Mouse (Mus musculus) megakaryocyte, embryonic 14.5 days (primary cell): ENCODE measurements around the gene Szt2.

ENCODE experiments used
- FLI1 ChIP-seq: IDR thresholded peaks from 2 replicates; pipeline ENCODE4 v1.6.1; 2012; ENCODE audit warnings: low read length, inconsistent platforms, mixed read lengths
- GATA1 ChIP-seq: IDR thresholded peaks from 3 replicates; pipeline ENCODE4 v1.6.1; 2012; ENCODE audit warnings: mixed read lengths, low read length, inconsistent platforms, borderline replicate concordance

DNA sequence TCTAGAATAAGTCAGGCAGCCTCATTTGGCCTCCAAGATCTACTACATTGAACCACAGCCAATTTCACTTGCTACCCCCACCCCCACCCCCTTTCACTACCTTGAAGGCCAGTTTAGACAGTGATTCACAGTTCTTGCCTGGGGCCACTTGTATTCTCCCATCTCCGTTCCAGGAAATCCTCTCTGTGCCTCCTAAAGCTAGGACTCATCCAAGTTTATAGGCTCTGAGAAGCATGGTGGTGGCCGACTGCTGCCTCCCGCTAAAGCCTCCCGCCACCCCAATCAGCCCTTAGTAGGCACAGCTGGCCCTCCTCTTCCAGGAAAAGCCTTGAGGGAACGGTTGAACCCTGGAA is 18.3 kb upstream of the Szt2 start:
- TF ChIP-seq GATA1: no peak
- no peak for TF ChIP-seq FLI1
